Mouse (Mus musculus): ENCODE measurements at regions not wholly inside any gene's neighbourhood (a gene's known extent, or its start where the extent isn't known, plus 50 kb on each side); places are given as distances from the start of the nearest gene placed in this dataset.

DNA sequence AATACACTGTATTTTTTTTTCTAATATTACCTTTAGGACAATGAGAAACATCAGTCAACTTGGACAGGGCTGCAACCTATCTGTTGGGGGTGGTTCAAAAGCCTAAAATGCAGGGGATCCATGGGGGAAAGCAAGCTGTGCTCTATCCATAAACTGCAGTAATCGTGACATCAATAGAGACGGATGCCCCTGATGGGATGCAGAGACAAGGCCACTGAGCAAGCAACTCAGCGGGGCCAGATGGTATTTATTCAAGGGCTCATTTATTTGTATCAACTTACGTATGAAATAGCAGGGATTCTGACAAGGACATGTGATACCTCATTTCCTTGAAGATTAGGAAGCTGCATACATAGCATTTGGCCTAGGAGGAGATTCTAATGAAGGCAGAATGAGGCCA is 673.5 kb upstream of the A1bg start:
- no peak for DNase-seq (ENCODE audit: low spot score)

DNA sequence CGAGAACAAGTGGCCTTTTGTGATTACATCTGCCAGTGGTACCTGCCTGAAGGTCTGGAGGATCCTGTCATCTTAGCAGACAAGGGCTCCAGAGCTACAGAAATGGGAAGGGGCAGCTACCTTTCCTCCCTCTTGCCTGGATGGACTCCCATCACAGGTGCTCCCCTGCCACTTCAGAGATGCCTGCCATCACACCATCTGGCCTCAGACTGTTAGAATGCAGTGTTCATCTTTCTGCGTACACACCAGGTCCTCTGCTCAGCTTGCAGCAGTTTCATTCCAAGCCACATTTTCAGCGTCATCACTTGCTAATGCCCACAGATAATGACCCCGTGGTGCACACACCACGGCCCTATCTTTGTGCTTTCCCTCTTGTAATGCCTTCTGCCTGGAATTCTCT is 666.1 kb upstream of the A1bg start:
- DNase-seq (ENCODE audit: low spot score) = no peak

DNA sequence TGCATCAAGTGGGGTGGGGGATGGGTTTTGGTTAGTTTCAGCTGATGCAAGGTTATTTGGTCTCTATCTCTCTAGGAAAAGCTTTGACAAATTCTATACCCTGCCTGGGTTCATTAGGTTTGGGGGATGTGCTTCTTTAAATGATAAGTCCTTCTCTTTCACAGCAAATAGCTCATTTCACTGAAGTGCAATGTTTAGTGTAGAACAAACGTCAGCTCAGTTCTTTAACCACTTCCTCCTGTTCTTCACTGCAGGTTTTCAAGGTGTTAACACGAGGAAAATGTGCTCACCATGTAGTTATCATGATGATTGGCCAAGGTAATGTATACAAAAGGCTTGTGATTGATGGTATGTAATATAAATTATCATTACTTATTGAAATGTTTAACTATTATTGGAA is 659.5 kb upstream of the A1bg start:
- no peak for DNase-seq (ENCODE audit: low spot score)

DNA sequence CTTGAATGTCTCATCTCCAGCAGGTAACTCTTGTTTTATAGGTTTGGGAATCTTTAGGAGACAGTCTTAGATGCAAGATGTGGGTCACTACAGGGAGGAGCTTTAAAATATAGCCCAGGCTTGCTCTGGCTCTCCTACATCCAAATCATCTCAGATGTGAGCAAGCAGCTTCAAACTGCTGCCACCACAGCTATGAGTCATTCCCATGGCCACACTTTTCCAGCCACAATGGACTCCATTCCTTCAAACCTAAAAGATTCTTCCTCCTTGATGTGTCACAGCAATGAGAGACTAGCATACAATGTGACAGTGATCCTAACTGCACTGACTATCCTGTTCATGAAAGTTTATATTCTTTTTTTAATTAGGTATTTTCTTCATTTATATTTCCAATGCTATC is 640.5 kb upstream of the A1bg start:
- no peak for DNase-seq (ENCODE audit: low spot score)

DNA sequence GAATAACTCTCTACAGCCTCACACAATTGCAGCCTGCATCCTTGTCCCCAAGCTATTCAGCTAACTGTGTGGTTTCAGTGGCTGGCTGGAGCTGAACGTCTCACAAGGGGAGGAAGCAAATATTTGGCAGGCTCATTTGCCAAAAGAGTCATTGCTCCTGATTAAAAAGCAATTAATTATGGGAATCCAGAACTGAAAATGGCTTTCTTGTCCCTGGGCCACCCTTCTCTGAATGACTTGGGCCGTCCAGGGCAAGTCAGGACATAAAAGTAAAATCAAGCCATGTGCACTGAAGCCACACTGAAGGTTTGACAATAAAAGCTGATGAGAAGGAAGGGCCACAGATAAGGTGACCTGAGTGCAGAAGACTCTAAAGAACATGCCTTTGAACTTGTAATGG is 639.4 kb upstream of the A1bg start:
- DNase-seq (ENCODE audit: low spot score) = peak; percentile 11

DNA sequence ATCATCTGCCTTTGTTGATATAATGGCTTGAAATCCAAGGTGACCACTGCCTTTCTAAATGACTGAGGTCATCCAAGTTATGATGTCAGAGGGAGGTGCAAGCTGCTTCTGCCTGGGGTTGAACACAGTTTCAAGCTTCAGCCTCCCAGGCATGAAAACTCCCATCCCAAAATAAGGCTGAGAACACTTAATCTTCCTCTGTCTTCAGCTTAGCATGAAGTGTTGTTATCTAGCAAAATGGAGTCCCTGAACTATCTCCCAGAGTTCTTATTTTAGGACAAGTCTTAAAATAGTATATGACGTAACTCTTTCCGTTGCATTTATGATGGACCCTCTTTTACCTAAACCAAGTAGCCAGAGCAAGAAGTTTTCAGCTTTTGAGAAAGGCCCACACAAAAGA is 631.1 kb upstream of the A1bg start:
- no peak for DNase-seq (ENCODE audit: low spot score)

DNA sequence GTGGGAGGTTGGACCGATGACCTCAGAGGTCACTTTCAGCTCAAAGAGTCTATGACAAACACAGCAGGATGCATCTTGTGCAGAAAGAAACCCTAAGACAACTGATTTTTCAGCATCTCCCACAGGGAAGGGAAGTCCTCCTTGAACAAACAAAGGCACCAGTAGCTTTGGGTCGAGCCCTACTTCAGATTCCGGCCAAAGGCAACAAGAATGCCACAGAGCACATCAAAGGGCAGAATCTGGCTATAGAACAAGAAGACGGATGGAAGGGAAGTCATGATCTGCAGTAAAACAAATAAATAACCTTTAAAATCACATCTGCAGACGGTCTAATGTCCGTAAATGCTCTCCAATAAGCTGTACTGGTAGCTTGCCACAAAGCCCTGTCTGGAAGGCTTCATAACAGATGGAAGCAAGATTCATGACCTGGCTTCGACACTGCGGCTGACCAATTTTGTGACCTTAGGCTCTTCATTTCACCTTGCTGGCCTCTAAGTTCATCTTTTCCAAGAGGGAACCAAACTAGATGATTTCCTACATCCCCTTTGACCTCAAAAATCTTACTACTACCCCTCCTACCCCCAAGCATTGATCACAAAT is 630.4 kb upstream of the A1bg start:
- DNase-seq (ENCODE audit: low spot score) = no peak

DNA sequence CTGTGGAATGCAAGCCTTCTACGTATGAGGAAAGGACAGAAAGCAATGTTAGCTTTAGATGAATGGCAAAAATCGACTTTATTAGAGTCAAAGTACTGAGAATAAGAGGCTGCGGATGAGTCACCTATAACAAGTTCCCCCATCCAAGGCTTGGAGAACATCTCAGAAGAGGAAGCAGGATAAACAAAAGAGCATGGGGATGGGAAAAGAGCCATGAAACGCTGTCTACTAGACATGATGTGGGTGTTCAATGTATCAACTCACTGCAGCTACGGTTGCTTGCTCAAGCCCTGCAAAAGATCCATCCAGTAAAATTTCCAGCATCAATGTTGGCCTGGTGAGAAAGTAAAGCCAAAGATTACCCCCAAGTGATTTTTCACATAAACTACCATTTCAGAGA is 628.4 kb upstream of the A1bg start:
- no peak for DNase-seq (ENCODE audit: low spot score)

DNA sequence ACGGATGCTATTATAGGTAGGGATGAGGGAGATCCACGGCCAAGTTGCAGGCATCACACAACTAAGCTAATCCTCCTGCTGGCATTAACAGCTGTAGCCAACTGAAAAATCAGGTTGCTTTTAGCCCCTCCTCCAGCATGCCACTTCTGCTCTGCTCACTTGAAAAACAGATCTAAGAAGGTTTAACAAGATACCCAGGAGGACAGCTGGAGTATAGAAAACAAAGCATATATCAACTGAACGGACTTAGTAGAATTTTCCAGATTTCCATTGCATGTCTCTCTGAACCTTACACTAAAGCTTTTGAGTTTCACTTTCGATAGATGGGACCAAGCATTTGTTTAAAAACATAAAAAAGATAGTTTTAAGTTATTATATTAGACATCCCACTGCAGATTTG is 625.6 kb upstream of the A1bg start:
- DNase-seq (ENCODE audit: low spot score) = no peak

DNA sequence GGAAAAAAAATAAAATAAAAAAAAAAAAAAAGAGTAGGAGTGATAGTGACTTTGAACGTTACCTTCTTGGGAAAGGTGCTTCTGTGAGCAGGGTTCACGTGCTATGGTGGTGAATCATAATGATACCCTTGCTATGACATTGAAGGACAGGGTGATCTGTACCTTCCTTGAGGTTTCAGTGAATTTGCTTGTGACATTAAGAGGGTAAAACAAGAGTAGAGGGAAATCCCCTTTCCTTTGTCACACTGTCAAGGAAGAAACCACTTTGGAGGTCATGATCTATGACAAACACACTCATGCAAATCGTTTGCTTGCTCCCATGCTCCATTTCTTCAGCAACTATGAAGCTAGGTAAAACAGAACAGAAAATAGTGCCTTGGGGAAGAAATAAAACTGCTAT is 623.8 kb upstream of the A1bg start:
- DNase-seq (ENCODE audit: low spot score) = no peak

DNA sequence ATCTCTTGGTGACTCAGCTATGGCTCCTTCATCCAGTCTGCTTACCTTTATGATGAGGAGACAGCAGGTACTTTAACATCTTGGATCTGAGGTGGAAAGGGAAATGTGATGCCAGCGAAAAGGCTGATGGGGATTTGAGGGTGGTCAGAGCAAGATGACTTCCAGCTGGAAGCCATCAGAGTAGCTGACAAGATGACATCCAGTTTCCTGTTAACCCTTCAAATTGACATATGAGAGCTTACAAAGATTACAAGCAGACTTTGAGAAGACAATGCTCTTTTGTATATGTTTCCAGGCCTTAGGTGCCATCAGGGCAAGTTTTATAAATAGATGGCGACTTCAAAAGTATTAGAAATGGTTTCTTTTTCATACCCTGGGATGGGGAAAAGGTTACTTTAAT is 621.3 kb upstream of the A1bg start:
- no peak for DNase-seq (ENCODE audit: low spot score)

DNA sequence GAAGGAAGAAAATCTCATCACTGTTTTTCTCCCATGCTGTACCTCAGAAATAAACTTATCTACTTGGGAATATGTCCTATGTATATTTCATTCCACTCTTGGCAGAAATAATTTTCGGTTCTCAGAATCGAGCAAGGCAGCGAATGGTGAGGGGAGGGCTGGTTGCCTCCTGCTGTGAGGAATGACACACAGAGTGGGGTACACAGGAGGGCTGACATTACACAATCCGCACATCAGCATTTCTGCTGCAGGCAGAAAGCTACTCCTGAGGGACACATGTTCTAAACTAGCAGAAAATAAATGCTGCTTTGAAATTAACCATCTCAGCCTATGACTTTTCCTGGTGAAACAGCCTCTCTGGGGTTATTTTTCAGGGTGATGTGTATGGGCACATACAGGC is 618.8 kb upstream of the A1bg start:
- no peak for DNase-seq (ENCODE audit: low spot score)

DNA sequence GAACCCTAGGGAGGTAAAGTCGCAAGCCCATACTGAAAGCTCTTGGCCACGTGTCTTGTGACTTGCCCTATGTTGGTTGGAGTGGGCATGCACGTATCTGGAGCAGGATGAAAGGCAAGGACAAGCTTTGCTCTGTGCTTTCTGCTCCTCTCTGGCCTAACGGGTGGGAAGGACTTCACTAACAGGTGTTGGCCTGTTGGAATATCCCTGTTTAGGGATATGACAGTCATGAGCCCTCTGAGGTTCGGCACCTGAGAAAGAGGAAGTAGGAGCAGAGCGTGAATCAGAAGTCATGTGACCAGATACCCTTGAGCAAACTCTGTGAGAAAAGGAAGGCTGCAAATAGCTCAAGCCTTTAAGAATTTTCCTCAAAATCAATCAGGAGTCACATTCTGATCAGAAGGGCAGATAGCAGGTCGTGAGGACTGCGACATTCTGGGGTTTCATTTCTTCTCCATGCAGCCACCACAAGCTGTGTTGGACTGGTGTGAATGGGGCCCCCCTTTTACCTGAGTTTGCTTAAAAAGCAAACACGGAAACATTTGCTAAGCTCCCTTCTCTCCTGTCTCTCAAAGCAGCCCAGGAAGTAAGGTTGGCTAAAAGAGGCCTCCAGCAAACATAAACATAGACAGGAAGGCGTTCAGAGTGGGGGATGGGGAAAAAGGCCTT is 618.1 kb upstream of the A1bg start:
- no peak for DNase-seq (ENCODE audit: low spot score)

DNA sequence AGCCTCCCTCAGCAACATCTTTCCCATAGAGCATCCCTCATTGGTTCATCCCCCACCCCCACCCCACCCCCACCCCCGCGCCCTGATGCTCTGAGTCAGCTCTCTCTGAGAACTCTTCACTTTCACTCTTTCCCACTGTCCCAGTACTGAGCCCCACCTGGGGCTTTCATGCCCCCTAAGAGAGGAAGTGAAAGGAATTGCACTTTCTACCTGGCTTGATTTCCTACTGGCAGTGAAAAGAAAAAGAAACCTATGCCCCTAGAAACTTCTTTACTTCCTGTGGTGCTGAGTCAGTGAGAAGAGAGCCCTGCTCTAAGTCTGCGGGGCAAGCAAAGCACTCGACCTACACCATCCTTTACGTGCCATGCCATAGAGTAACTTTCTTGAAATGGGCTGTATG is 616.1 kb upstream of the A1bg start:
- DNase-seq (ENCODE audit: low spot score) = no peak

DNA sequence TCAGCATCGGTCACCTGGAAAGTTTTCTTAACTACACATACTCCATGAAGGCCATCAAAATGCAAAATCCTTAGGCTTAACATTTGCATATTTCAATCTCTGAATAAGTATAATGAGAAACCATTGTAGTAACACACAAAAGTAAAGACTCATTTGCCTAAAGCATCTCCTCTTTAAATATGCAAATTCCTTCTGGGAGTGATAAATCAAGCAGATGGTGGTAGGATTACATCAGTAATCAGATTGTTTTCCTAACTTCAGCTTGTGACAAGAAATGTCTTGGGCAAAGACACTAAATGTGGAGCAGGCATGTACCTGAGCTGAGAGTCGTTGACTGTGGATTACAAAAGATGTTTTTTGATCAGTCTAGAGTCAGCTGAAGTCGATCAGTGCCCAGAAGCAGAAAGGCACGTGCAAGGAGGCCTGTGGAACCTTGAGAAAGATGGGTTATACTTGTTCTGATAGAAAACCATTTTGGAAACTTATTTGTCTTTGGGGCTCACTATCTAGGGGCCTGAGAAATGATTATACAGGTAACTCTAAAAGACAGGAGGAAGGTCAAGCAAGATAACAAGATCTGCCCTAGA is 615.5 kb upstream of the A1bg start:
- DNase-seq (ENCODE audit: low spot score) = no peak

DNA sequence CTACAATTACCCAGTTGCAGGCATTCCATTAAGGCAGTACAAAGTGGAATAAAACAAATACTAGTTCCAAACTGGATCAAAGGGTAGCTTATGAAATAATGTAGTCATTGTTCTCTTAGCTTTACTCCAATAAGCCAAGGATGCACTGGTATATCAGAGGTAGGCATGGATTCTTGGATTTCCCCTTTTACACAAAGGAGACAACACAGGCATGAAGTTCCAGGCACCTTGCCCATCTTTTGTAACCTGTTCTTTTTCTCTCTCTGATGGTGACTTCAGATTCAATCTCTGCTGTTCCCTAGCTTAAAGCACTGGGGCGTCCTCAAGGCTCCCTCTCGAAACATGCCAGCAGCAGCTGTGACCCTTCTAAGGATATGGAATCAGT is 613.5 kb upstream of the A1bg start:
- no peak for DNase-seq (ENCODE audit: low spot score)

DNA sequence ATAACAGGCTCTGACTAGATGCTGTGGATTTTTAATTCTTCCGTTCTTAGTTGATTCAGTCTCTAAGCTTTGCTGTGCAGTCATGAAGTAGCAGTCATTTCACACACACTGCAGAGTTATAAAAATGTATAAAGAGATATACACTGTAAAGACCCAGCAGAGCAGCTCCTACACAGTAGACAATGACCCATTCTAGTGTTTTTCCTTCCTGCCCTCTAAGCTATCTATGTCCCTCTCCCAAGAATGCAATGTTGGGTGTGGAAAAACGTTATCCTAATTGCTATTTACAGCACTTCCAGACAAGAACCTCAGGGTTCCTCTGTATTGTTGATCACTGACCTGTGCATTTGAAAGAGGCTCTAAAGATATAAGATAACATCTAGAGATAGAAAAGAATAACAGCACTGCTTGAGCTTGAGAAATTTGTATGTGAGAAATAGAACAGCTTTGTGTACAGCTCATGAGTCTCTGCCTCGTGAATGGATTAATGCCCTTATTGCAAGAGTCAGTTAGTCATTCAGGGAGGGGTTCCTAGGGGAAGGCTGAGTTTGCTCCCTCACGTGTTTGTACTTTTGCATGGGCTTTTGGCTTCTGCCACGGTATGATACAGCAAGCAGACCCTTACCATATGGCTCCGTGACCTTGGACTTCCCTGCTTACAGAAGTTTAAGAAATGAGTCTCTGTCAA is 613.0 kb upstream of the A1bg start:
- no peak for DNase-seq (ENCODE audit: low spot score)

DNA sequence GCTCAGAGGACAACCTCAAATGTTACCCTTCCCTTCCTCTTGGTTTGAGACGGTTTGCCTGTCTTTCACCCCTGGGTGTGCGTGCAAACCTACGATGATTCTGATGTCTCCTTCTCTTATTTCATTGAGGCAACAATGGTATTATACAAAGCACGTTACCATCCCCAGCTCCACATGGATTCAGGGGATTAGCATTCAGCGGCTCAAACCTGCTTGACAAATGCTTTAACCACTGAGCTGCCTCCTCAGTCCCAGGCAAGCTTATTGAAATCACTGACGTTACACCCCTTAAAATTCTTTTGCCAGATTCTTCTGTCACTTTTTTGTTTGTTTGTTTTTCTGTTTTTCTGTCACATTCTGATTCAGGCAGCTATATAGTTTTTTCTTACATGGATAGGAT is 612.4 kb upstream of the A1bg start:
- no peak for DNase-seq (ENCODE audit: low spot score)

DNA sequence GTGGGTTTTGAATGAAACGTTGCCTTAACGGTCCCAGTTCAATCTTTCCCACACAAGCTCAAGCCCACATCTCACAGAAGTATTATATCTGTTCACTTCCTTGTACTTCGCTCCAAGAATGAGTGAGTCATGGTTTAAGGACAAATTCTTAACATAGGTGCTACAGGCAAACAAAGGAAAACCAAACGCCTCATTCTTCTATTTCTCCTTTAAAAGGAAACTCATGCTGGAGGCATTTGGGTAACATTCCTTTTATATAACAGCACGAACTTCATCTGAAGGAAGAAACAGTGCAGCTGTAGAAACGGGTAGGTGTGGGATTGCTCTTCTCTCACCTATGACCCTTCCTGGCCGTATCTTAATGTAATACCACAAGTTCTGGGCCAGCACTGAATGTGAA is 610.0 kb upstream of the A1bg start:
- no peak for DNase-seq (ENCODE audit: low spot score)

DNA sequence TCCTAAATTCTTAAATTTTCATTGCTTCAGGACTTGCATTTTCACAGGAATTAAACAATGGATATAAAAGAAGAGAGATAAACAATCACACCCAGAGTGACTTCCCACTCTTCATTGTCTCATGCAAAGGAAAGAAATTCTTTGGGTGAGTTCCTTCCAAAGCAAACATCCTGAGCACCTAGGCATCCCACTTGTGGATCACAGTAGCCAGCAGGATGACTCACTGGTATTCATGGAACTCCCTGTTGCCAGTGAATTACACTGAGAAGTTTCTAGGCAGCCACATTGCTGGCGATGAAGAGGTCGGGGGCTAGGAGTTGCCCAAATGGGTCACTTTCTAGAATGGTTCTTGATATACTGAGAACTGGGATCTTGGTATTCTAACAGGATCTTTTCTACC is 609.2 kb upstream of the A1bg start:
- no peak for DNase-seq (ENCODE audit: low spot score)

DNA sequence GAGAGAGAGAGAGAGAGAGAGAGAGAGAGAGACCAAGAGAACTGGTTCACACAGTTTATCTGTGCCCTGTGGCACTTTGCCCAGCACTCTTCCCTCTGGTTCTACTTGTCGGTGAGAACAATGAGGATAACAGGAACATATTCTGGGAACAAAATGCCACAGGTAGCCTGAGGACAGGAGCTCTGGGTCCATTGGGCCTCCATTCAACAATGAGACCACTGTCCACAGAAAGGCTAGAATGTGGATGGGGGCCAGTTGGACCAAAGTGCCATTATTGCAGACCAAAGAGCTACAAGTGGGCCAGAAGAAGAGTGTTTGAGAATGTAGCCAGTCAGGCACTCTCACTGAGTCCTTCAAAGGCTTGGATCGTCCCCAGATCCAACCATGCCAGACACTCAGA is 600.2 kb upstream of the A1bg start:
- DNase-seq (ENCODE audit: low spot score) = no peak

DNA sequence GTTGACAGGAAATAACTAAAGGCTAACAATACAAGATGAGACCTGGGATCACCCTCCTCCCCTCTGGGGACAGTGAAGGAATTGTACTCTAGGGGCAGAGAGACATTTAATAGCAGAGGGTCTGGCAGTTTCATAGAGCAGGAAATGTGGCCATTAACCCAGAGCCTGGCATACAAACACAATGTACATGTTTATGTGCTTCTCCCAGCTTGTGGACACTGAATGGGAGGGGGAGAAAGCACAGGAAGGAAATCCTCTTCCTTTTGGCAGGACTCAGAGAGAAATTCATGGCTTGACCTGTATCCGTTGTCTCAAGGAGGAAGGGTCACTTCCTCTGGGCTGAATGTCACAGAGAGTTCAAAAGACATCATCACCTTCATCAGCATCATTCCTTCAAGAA is 594.5 kb upstream of the A1bg start:
- no peak for DNase-seq (ENCODE audit: low spot score)

DNA sequence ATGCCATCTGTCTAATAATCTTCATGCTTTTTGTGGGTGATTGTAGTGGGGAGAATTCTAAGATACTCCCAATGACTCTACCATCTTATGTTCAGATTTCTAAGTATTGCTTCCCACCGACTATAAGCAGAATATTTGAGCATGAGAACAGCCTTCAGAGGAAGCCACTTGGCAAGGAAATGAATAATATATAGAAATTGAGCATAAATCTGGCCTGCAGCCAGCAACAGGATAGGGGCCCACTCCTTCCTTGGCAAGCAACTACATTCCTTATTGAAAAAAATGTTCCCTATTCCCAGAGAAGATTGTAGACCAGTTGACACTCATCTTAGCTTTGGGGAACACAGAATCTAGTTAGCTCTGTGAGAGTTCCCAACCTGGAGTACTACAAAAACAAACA is 591.5 kb upstream of the A1bg start:
- DNase-seq (ENCODE audit: low spot score) = no peak

DNA sequence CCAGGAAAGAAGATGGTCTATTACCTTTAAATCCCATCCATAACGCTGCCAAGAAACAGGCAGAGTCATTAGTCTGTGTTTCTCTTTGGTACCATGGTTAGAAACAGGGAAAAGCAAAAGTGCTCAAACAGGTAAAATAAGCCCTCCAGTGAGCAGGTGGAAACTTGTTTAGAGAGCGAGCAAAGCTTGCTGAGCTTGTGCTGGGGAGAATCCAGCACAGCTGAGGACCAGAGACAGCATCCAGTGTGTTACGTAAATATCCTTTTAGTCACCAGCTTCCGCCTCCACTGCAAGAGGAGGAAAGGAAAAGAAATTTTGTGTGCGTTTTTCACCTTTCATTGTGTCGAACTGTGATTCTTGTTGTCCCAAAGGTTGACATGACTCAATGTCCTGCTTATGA is 586.0 kb upstream of the A1bg start:
- no peak for DNase-seq (ENCODE audit: low spot score)
